Mouse (Mus musculus) CD8-positive naive resting alpha-beta T cell, adult 2 months (primary cell): ENCODE measurements around the gene Tmem208.
"Not testable (repeated sequence)": the region's sequence is repeated elsewhere in the genome, so short reads cannot be mapped to it uniquely, and the experiment has no call there.

ENCODE experiments used
- DNase-seq, 2 experiments: peaks; one replicate each; pipeline ENCODE4 v3.0.0; 2022; ENCODE audit warnings: low read depth in 2 of 2, low spot score in 2 of 2

Tmem208 gene

GRCm38 (mm10) chr8:105326141-105326672 lies at the start of gene Tmem208, which contains the start of gene Lrrc29:
Gene Tmem208, plus strand, starts transcription at chr8:105326354.
Gene Lrrc29, minus strand, starts transcription at chr8:105326278.
- DNase-seq, result peak; percentile 93 to 97

- no peak for DNase-seq
Observed at GRCm38 (mm10) chr8:105278911-105279334, 47.2 kb upstream of the Tmem208 start.

- no peak for DNase-seq
Observed at GRCm38 (mm10) chr8:105280567-105280966, 45.6 kb upstream of the Tmem208 start.

- DNase-seq, result no peak
Observed at GRCm38 (mm10) chr8:105281821-105282220, 44.3 kb upstream of the Tmem208 start.

- DNase-seq, result no peak
Observed at GRCm38 (mm10) chr8:105282239-105282638, 43.9 kb upstream of the Tmem208 start.

- no peak for DNase-seq
Observed at GRCm38 (mm10) chr8:105283074-105283473, 43.1 kb upstream of the Tmem208 start.

GRCm38 (mm10) chr8:105285514-105285913 lies 40.6 kb upstream of the Tmem208 start:
- no peak for DNase-seq

- DNase-seq, result no peak
Observed at GRCm38 (mm10) chr8:105286907-105287306, 39.2 kb upstream of the Tmem208 start.

- no peak for DNase-seq
Observed at GRCm38 (mm10) chr8:105288231-105288630, 37.9 kb upstream of the Tmem208 start.

GRCm38 (mm10) chr8:105288958-105289732 lies 37.0 kb upstream of the Tmem208 start:
- peak; percentile 87 to 92 for DNase-seq

- DNase-seq, result no peak
Observed at GRCm38 (mm10) chr8:105289805-105290460, 36.2 kb upstream of the Tmem208 start, which contains the start of gene 4931428F04Rik. Gene 4931428F04Rik, minus strand, starts transcription at chr8:105289864.

GRCm38 (mm10) chr8:105290554-105291314 lies 35.4 kb upstream of the Tmem208 start:
- DNase-seq, result peak; percentile 84 to 92

GRCm38 (mm10) chr8:105291364-105291763 lies 34.8 kb upstream of the Tmem208 start:
- not testable (repeated sequence) for DNase-seq

GRCm38 (mm10) chr8:105291802-105292201 lies 34.4 kb upstream of the Tmem208 start:
- not testable (repeated sequence) for DNase-seq

GRCm38 (mm10) chr8:105292471-105292870 lies 33.7 kb upstream of the Tmem208 start:
- no peak for DNase-seq

- no peak for DNase-seq
Observed at GRCm38 (mm10) chr8:105293405-105293804, 32.7 kb upstream of the Tmem208 start.

- no peak for DNase-seq
Observed at GRCm38 (mm10) chr8:105294776-105295175, 31.4 kb upstream of the Tmem208 start.

- DNase-seq, result no peak
Observed at GRCm38 (mm10) chr8:105295256-105295655, 30.9 kb upstream of the Tmem208 start.

- no peak for DNase-seq
Observed at GRCm38 (mm10) chr8:105295895-105296573, 30.1 kb upstream of the Tmem208 start, which contains the start of gene Exoc3l. Gene Exoc3l, minus strand, starts transcription at chr8:105296101.

- DNase-seq, result peak; percentile 76 to 82
Observed at GRCm38 (mm10) chr8:105297511-105298192, 28.5 kb upstream of the Tmem208 start, which contains the start of gene E2f4. Gene E2f4, plus strand, starts transcription at chr8:105297663.
